Mouse (Mus musculus) forebrain, embryonic 14.5 days (tissue): ENCODE results near the gene Gng8. TPM values are rescaled to one million over a fixed set of nuclear protein-coding genes. Genes with fewer than 3 reads are reported as not detected.
A peak's percentile ranks its signal among the peaks of the same experiment; 100 is the strongest.

Experiments used
- ATAC-seq: fragments of 200-750 bp; cut with Nextera tagmentation; 2 replicates; pipeline ENCODE4 v1.8.0; 2017; ENCODE audit warnings: mild to moderate bottlenecking, moderate library complexity
- DNase-seq: peaks from one replicate; pipeline ENCODE4 v3.0.0-alpha.2; 2015; ENCODE audit warnings: low spot score
- H3K27ac ChIP-seq: fragments of 300-500 bp; sonication (generic); 2 replicates; pipeline ENCODE4 v1.5.1; 2014; ENCODE audit warnings: low read depth, mild to moderate bottlenecking, control low read depth, low read length, moderate library complexity
- H3K27me3 ChIP-seq: fragments of 300-500 bp; sonication (generic); replicated peaks from 2 replicates; pipeline ENCODE4 v1.6.1; 2014; ENCODE audit warnings: low read length, control low read depth, mixed read lengths; ENCODE audit not compliant: control insufficient read depth, insufficient read depth
- H3K36me3 ChIP-seq: fragments of 300-500 bp; sonication (generic); 2 replicates; pipeline ENCODE4 v1.6.1; 2014; ENCODE audit warnings: low read length, control low read depth; ENCODE audit not compliant: control insufficient read depth, insufficient read depth
- H3K4me1 ChIP-seq: fragments of 300-500 bp; sonication (generic); 2 replicates; pipeline ENCODE4 v1.6.1; 2014; ENCODE audit warnings: antibody characterized with exemption, low read length, control low read depth; ENCODE audit not compliant: control insufficient read depth, insufficient read depth
- H3K4me2 ChIP-seq: fragments of 300-500 bp; sonication (generic); 2 replicates; pipeline ENCODE4 v1.6.1; 2014; ENCODE audit warnings: mild to moderate bottlenecking, control low read depth, low read length
- H3K4me3 ChIP-seq: fragments of 300-500 bp; sonication (generic); 2 replicates; pipeline ENCODE4 v1.5.1; 2014; ENCODE audit warnings: low read depth, low read length, control low read depth
- H3K9ac ChIP-seq: fragments of 300-500 bp; sonication (generic); 2 replicates; pipeline ENCODE4 v1.6.1; 2014; ENCODE audit warnings: mild to moderate bottlenecking, low read length, control low read depth, moderate library complexity
- H3K9me3 ChIP-seq: fragments of 300-500 bp; sonication (generic); replicated peaks from 2 replicates; pipeline ENCODE4 v1.6.1; 2016; ENCODE audit warnings: low read length, control low read depth, mixed read lengths; ENCODE audit not compliant: control insufficient read depth
- WGBS: fragments of 180-500 bp; shearing (Covaris S2); extraction: QIAGEN DNeasy Blood & Tissue Kit; methylation state at CpG from one replicate; pipeline ENCODE4 v1.1.7; 2014; 5-methylcytosine and 5-hydroxymethylcytosine counted together
- polyA plus RNA-seq: library from polyadenylated mRNA; unstranded; fragments of >200 nt; fragmentation: Nextera tagmentation; extraction: Ambion mirVana; gene quantifications from 2 replicates; pipeline ENCODE4 v1.2.1, GENCODE M21; 2014

The Gng8 gene
- polyA plus RNA-seq, 1 experiment from 2014 or later, result 11.0 TPM

DNA sequence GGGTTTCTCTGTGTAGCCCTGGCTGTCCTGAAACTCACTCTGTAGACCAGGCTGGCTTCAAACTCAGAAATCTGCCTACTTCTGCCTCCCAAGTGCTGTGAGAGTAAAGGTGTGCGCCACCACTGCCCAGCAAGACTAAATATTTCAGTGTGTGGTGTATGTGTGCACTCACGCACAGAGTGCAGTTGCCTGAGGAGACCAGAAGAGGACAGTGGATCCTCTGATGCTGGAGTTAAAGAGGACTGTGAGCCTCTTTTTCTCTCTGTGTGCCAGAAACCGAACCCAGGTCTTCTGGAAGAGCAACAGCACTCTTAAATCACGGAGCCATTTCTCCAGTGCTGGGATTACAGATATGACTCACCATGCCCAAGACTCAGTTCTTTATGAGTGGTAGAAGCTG, 18.2 kb upstream of the Gng8 start:
- no peaks in the 10 kb centered on the region for H3K9me3 ChIP-seq
- no peak overlapping the region for H3K27ac ChIP-seq
- H3K4me1 ChIP-seq, result peaks cover 15% of the 10 kb centered on the region
- H3K36me3 ChIP-seq, result 0 out of 2 replicates have a peak, but pooled peaks cover 6% of the 10 kb centered on the region
- H3K4me3 ChIP-seq, result peak overlapping the region; percentile 31; the same call in 1 of the 2 replicates
- peak overlapping the region; percentile 46; the same call in 1 of the 2 replicates for H3K4me2 ChIP-seq
- no peak overlapping the region for H3K9ac ChIP-seq
- WGBS, result 97% methylated on average over 4 of the region's 4 CpGs
- no peak for DNase-seq
- ATAC-seq, result no peak
- H3K27me3 ChIP-seq, result no peaks in the 10 kb centered on the region

DNA sequence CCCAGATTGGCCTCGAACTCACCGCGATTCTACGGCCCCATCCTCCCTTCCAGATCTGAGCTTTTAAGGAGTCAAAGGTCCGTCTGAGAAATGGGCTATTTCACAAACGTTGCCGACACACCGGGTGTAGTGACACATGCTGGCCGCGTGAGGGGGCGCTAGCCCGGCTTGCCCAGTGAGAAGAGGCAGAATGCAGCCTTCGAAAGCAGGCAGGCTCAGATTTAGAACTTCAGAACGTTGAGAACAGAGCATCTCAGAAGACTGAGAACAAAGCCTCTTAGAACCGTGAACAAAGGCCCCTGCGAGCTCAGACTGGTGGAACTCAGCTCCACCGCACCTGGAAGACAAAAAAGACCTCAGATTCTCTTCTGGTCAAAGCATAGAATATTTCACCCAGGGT, 17.4 kb upstream of the Gng8 start:
- 5% methylated on average over 17 of the region's 17 CpGs for WGBS

GRCm38 (mm10) chr7:16874756-16875309, 16.8 kb upstream of the Gng8 start:
- peak overlapping the region; percentile 69 for H3K4me3 ChIP-seq
- under 1% methylated on average over 32 of the region's 33 CpGs for WGBS
- H3K4me2 ChIP-seq, result peak overlapping the region; percentile 96
- peak overlapping the region; percentile 86 for H3K27ac ChIP-seq
- DNase-seq (peak; percentile 100), ATAC-seq (peak; percentile 96)
- peaks cover 15% of the 10 kb centered on the region for H3K4me1 ChIP-seq
- H3K9me3 ChIP-seq, result no peaks in the 10 kb centered on the region
- H3K27me3 ChIP-seq, result no peaks in the 10 kb centered on the region
- peak overlapping the region; percentile 38 for H3K9ac ChIP-seq
- 0 out of 2 replicates have a peak, but pooled peaks cover 4% of the 10 kb centered on the region for H3K36me3 ChIP-seq

More for the DNA sequence above, 17.4 kb upstream of the Gng8 start:
- no peaks in the 10 kb centered on the region for H3K27me3 ChIP-seq
- H3K9me3 ChIP-seq, result no peaks in the 10 kb centered on the region
- peak overlapping the region; percentile 31 for H3K4me3 ChIP-seq
- H3K4me2 ChIP-seq, result peak overlapping the region; percentile 46
- 0 out of 2 replicates have a peak, but pooled peaks cover 4% of the 10 kb centered on the region for H3K36me3 ChIP-seq
- peaks cover 15% of the 10 kb centered on the region for H3K4me1 ChIP-seq
- H3K9ac ChIP-seq, result peak overlapping the region; percentile 38; the same call in 1 of the 2 replicates
- H3K27ac ChIP-seq, result peak overlapping the region; percentile 86
- ATAC-seq (no peak), DNase-seq (peak; percentile 83)

DNA sequence AGATGAGACGGTGACA, 16.5 kb upstream of the Gng8 start, which contains the start of gene Dact3:
Dact3 (plus strand) TSS at position 8 of the 16 bp plus-strand sequence.
- H3K27ac ChIP-seq, result peak within 1 kb of the TSS; percentile 86
- peak within 1 kb of the TSS; percentile 84 for H3K9ac ChIP-seq
- H3K4me2 ChIP-seq, result peak within 1 kb of the TSS; percentile 96
- no peaks in the 10 kb centered on the region for H3K9me3 ChIP-seq
- ATAC-seq, result no peak
- 0% methylated on average over 1 of the region's 1 CpGs for WGBS
- no peak for DNase-seq
- peaks cover 16% of the 10 kb centered on the region for H3K4me1 ChIP-seq
- 0 out of 2 replicates have a peak, but pooled peaks cover 4% of the 10 kb centered on the region for H3K36me3 ChIP-seq
- peak within 1 kb of the TSS; percentile 69 for H3K4me3 ChIP-seq
- no peaks in the 10 kb centered on the region for H3K27me3 ChIP-seq

DNA sequence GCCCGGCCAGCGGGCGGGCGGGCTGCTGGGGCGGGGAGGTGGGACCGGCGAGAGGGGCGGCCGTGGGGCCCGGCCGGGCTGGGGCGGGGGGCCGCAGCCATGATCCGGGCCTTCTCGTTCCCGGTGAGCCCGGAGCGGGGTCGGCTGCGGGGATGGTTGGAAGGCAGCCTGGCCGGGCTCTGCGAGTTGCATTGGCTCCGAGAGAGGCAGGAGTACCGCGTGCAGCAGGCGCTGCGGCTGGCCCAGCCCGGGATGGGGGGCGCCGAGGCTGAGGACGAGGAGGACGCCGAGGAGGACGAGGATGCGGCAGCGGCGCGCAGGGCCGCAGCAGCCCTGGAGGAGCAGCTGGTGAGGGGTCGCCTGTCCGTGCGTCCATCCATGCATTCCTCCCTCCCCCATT, 16.3 kb upstream of the Gng8 start:
- H3K27me3 ChIP-seq, result no peaks in the 10 kb centered on the region
- peaks cover 18% of the 10 kb centered on the region for H3K4me1 ChIP-seq
- DNase-seq (no peak), ATAC-seq (peak; percentile 54)
- H3K27ac ChIP-seq, result peak overlapping the region; percentile 68
- peak overlapping the region; percentile 69 for H3K4me3 ChIP-seq
- H3K36me3 ChIP-seq, result 0 out of 2 replicates have a peak, but pooled peaks cover 4% of the 10 kb centered on the region
- 0% methylated on average over 31 of the region's 42 CpGs for WGBS
- H3K9ac ChIP-seq, result peak overlapping the region; percentile 84
- no peaks in the 10 kb centered on the region for H3K9me3 ChIP-seq
- peak overlapping the region; percentile 96 for H3K4me2 ChIP-seq

DNA sequence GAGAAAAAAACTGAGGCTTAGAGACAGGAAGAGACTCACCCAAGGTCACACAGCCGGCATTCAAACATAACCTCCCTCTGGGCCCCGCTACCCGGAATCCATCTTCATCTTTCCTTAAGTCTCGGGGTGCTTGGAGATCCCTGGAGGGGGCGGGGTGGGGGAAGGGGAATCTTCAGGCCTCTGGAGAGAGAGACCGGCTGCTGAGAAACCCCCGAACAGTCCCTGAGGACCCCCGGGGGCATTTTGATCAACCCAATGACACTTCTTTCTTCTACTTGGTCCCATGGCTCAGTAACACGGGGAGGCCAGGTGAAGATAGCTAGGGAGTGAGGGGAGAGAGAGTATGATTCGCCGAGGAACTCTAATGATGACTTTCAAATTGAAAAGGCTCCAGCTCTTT, 15.6 kb upstream of the Gng8 start:
- H3K9me3 ChIP-seq, result no peaks in the 10 kb centered on the region
- no peak for ATAC-seq
- peak overlapping the region; percentile 69 for H3K4me3 ChIP-seq
- no peaks in the 10 kb centered on the region for H3K27me3 ChIP-seq
- H3K27ac ChIP-seq, result no peak overlapping the region
- H3K36me3 ChIP-seq, result 0 out of 2 replicates have a peak, but pooled peaks cover 4% of the 10 kb centered on the region
- H3K4me2 ChIP-seq, result peak overlapping the region; percentile 96
- WGBS, result 11% methylated on average over 11 of the region's 11 CpGs
- peaks cover 21% of the 10 kb centered on the region for H3K4me1 ChIP-seq
- peak overlapping the region; percentile 84 for H3K9ac ChIP-seq
- no peak for DNase-seq

- 5% methylated on average over 12 of the region's 13 CpGs for WGBS
- no peak for ATAC-seq
- Histone ChIP-seq H3K4me1 (peaks cover 21% of the 10 kb centered on the region), H3K9me3 (no peaks in the 10 kb centered on the region), H3K36me3 (0 out of 2 replicates have a peak, but pooled peaks cover under 1% of the 10 kb centered on the region), H3K27ac (no peak overlapping the region), H3K9ac (peak overlapping the region; percentile 84), H3K27me3 (no peaks in the 10 kb centered on the region), H3K4me2 (peak overlapping the region; percentile 96), H3K4me3 (peak overlapping the region; percentile 69)
- DNase-seq, result no peak
These were observed 15.0 kb upstream of the Gng8 start for GRCm38 (mm10) chr7:16876608-16877007.

DNA sequence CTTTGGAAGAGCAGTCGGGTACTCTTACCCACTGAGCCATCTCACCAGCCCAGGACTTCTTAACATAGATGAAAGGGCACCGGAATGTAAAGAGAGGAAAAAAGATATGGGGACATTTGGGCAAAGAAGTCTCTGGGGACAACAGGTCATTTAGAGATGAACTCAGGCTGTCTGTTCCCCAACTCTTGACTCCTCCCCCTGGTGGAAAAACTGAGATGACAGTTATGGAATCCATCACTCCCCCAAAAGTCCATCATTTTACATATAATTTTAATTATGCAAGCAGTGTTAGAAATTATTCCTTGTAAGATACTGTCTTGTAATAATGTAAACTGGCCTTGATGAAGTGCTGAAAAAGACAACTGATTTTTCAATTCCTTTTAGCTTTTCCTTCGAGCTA, 13.9 kb upstream of the Gng8 start:
- no peaks in the 10 kb centered on the region for H3K9me3 ChIP-seq
- no peak overlapping the region for H3K27ac ChIP-seq
- H3K36me3 ChIP-seq, result no peaks in the 10 kb centered on the region
- ATAC-seq (no peak), DNase-seq (no peak)
- H3K4me1 ChIP-seq, result peaks cover 21% of the 10 kb centered on the region
- no peak overlapping the region for H3K4me2 ChIP-seq
- no peak overlapping the region for H3K9ac ChIP-seq
- H3K4me3 ChIP-seq, result no peak overlapping the region
- WGBS, result 78% methylated on average over 3 of the region's 3 CpGs
- no peaks in the 10 kb centered on the region for H3K27me3 ChIP-seq

- no peak for ATAC-seq
- Histone ChIP-seq H3K4me2 (no peak overlapping the region), H3K4me3 (no peak overlapping the region), H3K9ac (peak overlapping the region; percentile 26; the same call in 1 of the 2 replicates), H3K36me3 (0 out of 2 replicates have a peak, but pooled peaks cover 5% of the 10 kb centered on the region), H3K9me3 (no peaks in the 10 kb centered on the region), H3K27me3 (peaks cover 10% of the 10 kb centered on the region), H3K27ac (no peak overlapping the region), H3K4me1 (peaks cover 21% of the 10 kb centered on the region)
- DNase-seq, result peak; percentile 69
- WGBS, result 22% methylated on average over 9 of the region's 9 CpGs
These were observed 11.6 kb upstream of the Gng8 start for GRCm38 (mm10) chr7:16879796-16880547.
